Mouse (Mus musculus): ENCODE data around the gene Serpina1b. TPM values are rescaled to one million over a fixed set of nuclear protein-coding genes. Genes with fewer than 3 reads are reported as not detected.
"Not testable (repeated sequence)": the region's sequence is repeated elsewhere in the genome, so short reads cannot be mapped to it uniquely, and the experiment has no call there.

Gene Serpina1b
- polyA plus RNA-seq, 1 experiment from 2014 or later, result not detected

GRCm38 (mm10) chr12:103760316-103760715 is 69.9 kb downstream of the Serpina1b start:
- not testable (repeated sequence) for H3K4me1 ChIP-seq; ATAC-seq (ENCODE audit: low FRiP score); H3K27ac ChIP-seq; H3K4me2 ChIP-seq; H3K4me3 ChIP-seq (replicated peaks); H3K27me3 ChIP-seq; H3K9ac ChIP-seq; H3K36me3 ChIP-seq (replicated peaks)
- peaks cover 16% of the 10 kb centered on the region; the same call in 1 of the 2 replicates for H3K9me3 ChIP-seq
- WGBS, result 90% methylated on average over 3 of the region's 3 CpGs

- H3K4me3 ChIP-seq (replicated peaks); H3K9ac ChIP-seq; H3K27ac ChIP-seq; H3K27me3 ChIP-seq; H3K9me3 ChIP-seq; H3K4me2 ChIP-seq; ATAC-seq (ENCODE audit: low FRiP score); H3K4me1 ChIP-seq; H3K36me3 ChIP-seq (replicated peaks): not testable (repeated sequence)
- 82% methylated on average over 5 of the region's 5 CpGs for WGBS
These were observed 84.2 kb downstream of the Serpina1b start for GRCm38 (mm10) chr12:103745957-103746356.

GRCm38 (mm10) chr12:103737791-103738580 is 92.2 kb downstream of the Serpina1b start:
- not testable (repeated sequence) for ATAC-seq (ENCODE audit: low FRiP score); H3K36me3 ChIP-seq (replicated peaks); H3K27me3 ChIP-seq; H3K9ac ChIP-seq; H3K9me3 ChIP-seq; H3K4me2 ChIP-seq; H3K27ac ChIP-seq; H3K4me1 ChIP-seq; H3K4me3 ChIP-seq (replicated peaks)
- WGBS, result 90% methylated on average over 6 of the region's 6 CpGs

GRCm38 (mm10) chr12:103735566-103735965 is 94.6 kb downstream of the Serpina1b start:
- not testable (repeated sequence) for ATAC-seq (ENCODE audit: low FRiP score); H3K4me2 ChIP-seq; H3K9me3 ChIP-seq; H3K27me3 ChIP-seq; H3K4me1 ChIP-seq; H3K36me3 ChIP-seq (replicated peaks); H3K27ac ChIP-seq; H3K4me3 ChIP-seq (replicated peaks); H3K9ac ChIP-seq
- WGBS, result 86% methylated on average over 4 of the region's 4 CpGs

- ATAC-seq (ENCODE audit: low FRiP score); H3K27ac ChIP-seq; H3K9ac ChIP-seq; H3K4me3 ChIP-seq (replicated peaks); H3K4me1 ChIP-seq; H3K27me3 ChIP-seq; H3K36me3 ChIP-seq (replicated peaks); H3K9me3 ChIP-seq; H3K4me2 ChIP-seq: not testable (repeated sequence)
- WGBS, result 83% methylated on average over 4 of the region's 4 CpGs
These were observed 95.1 kb downstream of the Serpina1b start for GRCm38 (mm10) chr12:103735101-103735500.

GRCm38 (mm10) chr12:103711537-103711936 is 118.6 kb downstream of the Serpina1b start:
- WGBS, result 71% methylated on average over 3 of the region's 3 CpGs
- no peaks in the 10 kb centered on the region for H3K27me3 ChIP-seq
- ATAC-seq (ENCODE audit: low FRiP score), result no peak
- no peak overlapping the region for H3K4me3 ChIP-seq (replicated peaks)
- H3K27ac ChIP-seq, result no peak overlapping the region
- H3K9me3 ChIP-seq, result no peaks in the 10 kb centered on the region
- H3K9ac ChIP-seq, result no peak overlapping the region
- H3K36me3 ChIP-seq (replicated peaks), result no peaks in the 10 kb centered on the region
- H3K4me1 ChIP-seq, result no peaks in the 10 kb centered on the region
- H3K4me2 ChIP-seq, result no peak overlapping the region

- no peak overlapping the region for H3K9ac ChIP-seq
- WGBS, result 60% methylated on average over 1 of the region's 1 CpGs
- H3K4me1 ChIP-seq, result no peaks in the 10 kb centered on the region
These were observed 119.8 kb downstream of the Serpina1b start for GRCm38 (mm10) chr12:103710405-103710804.

GRCm38 (mm10) chr12:103706113-103706512 is 124.1 kb downstream of the Serpina1b start:
- Histone ChIP-seq H3K9ac (no peak overlapping the region), H3K36me3 (replicated peaks) (no peaks in the 10 kb centered on the region), H3K9me3 (no peaks in the 10 kb centered on the region), H3K27me3 (no peaks in the 10 kb centered on the region), H3K4me3 (replicated peaks) (no peak overlapping the region), H3K4me1 (no peaks in the 10 kb centered on the region), H3K27ac (no peak overlapping the region), H3K4me2 (no peak overlapping the region)
- 86% methylated on average over 4 of the region's 4 CpGs for WGBS
- no peak for ATAC-seq (ENCODE audit: low FRiP score)

More at GRCm38 (mm10) chr12:103710405-103710804, 119.8 kb downstream of the Serpina1b start:
- ATAC-seq (ENCODE audit: low FRiP score), result no peak
- Histone ChIP-seq H3K36me3 (replicated peaks) (no peaks in the 10 kb centered on the region), H3K4me2 (no peak overlapping the region), H3K9me3 (no peaks in the 10 kb centered on the region), H3K27me3 (no peaks in the 10 kb centered on the region), H3K4me3 (replicated peaks) (no peak overlapping the region), H3K27ac (no peak overlapping the region)

- 72% methylated on average over 2 of the region's 2 CpGs for WGBS
These were observed 124.6 kb downstream of the Serpina1b start for GRCm38 (mm10) chr12:103705547-103705946.

GRCm38 (mm10) chr12:103700144-103700750 is 129.9 kb downstream of the Serpina1b start:
- Histone ChIP-seq H3K4me1 (no peaks in the 10 kb centered on the region), H3K9ac (no peak overlapping the region), H3K27me3 (no peaks in the 10 kb centered on the region), H3K4me2 (no peak overlapping the region), H3K27ac (no peak overlapping the region), H3K36me3 (replicated peaks) (no peaks in the 10 kb centered on the region), H3K4me3 (replicated peaks) (no peak overlapping the region), H3K9me3 (no peaks in the 10 kb centered on the region)
- WGBS, result 87% methylated on average over 4 of the region's 4 CpGs
- ATAC-seq (ENCODE audit: low FRiP score), result no peak

More at GRCm38 (mm10) chr12:103705547-103705946, 124.6 kb downstream of the Serpina1b start:
- no peaks in the 10 kb centered on the region for H3K4me1 ChIP-seq
- ATAC-seq (ENCODE audit: low FRiP score), result no peak
- no peaks in the 10 kb centered on the region for H3K9me3 ChIP-seq
- no peak overlapping the region for H3K27ac ChIP-seq
- no peak overlapping the region for H3K4me3 ChIP-seq (replicated peaks)
- H3K36me3 ChIP-seq (replicated peaks), result no peaks in the 10 kb centered on the region
- H3K9ac ChIP-seq, result no peak overlapping the region
- H3K27me3 ChIP-seq, result no peaks in the 10 kb centered on the region
- no peak overlapping the region for H3K4me2 ChIP-seq

- H3K36me3 ChIP-seq (replicated peaks), result no peaks in the 10 kb centered on the region
- H3K4me3 ChIP-seq (replicated peaks), result no peak within 1 kb of the TSS
- H3K27ac ChIP-seq, result no peak within 1 kb of the TSS
- no peak within 1 kb of the TSS for H3K9ac ChIP-seq
- H3K4me1 ChIP-seq, result no peaks in the 10 kb centered on the region
- no peak for ATAC-seq (ENCODE audit: low FRiP score)
- WGBS, result 92% methylated on average over 8 of the region's 8 CpGs
- H3K9me3 ChIP-seq, result no peaks in the 10 kb centered on the region
- no peak within 1 kb of the TSS for H3K4me2 ChIP-seq
- no peaks in the 10 kb centered on the region for H3K27me3 ChIP-seq
These were observed 134.7 kb downstream of the Serpina1b start, which contains the start of gene Serpina1f for GRCm38 (mm10) chr12:103695429-103695828. TSS of gene Serpina1f (minus strand) at chr12:103695529.

- H3K27me3 ChIP-seq, result no peaks in the 10 kb centered on the region
- no peak overlapping the region for H3K4me2 ChIP-seq
- ATAC-seq (ENCODE audit: low FRiP score), result no peak
- H3K36me3 ChIP-seq (replicated peaks), result no peaks in the 10 kb centered on the region
- 68% methylated on average over 3 of the region's 3 CpGs for WGBS
- no peak overlapping the region for H3K9ac ChIP-seq
- no peaks in the 10 kb centered on the region for H3K4me1 ChIP-seq
- no peaks in the 10 kb centered on the region for H3K9me3 ChIP-seq
- H3K27ac ChIP-seq, result no peak overlapping the region
- no peak overlapping the region for H3K4me3 ChIP-seq (replicated peaks)
These were observed 141.9 kb downstream of the Serpina1b start for GRCm38 (mm10) chr12:103688221-103688814.
